ENCODE assay signal across 14 mouse cellular contexts in genomic region chr19:53731761-53732201, GRCm38 (mm10). TPM values are rescaled to one million over a fixed set of nuclear protein-coding genes. Genes with fewer than 3 reads are reported as not detected.
DNase-seq lines count a peak whose midpoint lies in the region; ATAC-seq and TF ChIP-seq lines count a peak whose summit lies in the region.
"Had no signal": no experiment of that assay in that cellular context is flagged by ENCODE, and none has a peak within 500 bp of the region (broad histone marks: within the 10 kb centered on the region; RNA-seq: fewer than 3 reads in every experiment).

No protein-coding gene starts in this region.

- no peak for DNase-seq in heart, postnatal 36 days
- DNase-seq in urinary bladder, postnatal 25 days (ENCODE audit: low spot score) = no peak
- DNase-seq in left cerebral cortex, adult 9 months (ENCODE audit: low spot score in 2 of 2) = no peak
- no peak for DNase-seq in thymus, postnatal 0 days (ENCODE audit: low spot score)
- DNase-seq: cerebellum, adult 18-20 months; kidney, postnatal 4 days; right cerebral cortex, adult 18-20 months had no signal

- H3K27me3 ChIP-seq in heart, embryonic 11.5 days (ENCODE audit: control insufficient read depth, insufficient read depth, low read length) = no peaks in the 10 kb centered on the region
- H3K27me3 ChIP-seq in midbrain, embryonic 12.5 days = no peaks in the 10 kb centered on the region
- H3K27me3 ChIP-seq in midbrain, embryonic 15.5 days (replicated peaks) = no peaks in the 10 kb centered on the region
- H3K27me3 ChIP-seq: forebrain, embryonic 15.5 days had no signal

- H3K27ac ChIP-seq in heart, embryonic 11.5 days (ENCODE audit: low read depth, low read length) = peak overlapping the region; percentile 71
- 0 out of 2 replicates have a peak overlapping the region, but pooled peaks have one; percentile 11 for H3K27ac ChIP-seq in midbrain, embryonic 12.5 days (replicated peaks)
- no peak overlapping the region for H3K27ac ChIP-seq in midbrain, embryonic 15.5 days
- H3K27ac ChIP-seq in embryonic fibroblast, embryonic 13.5 days (ENCODE audit: insufficient read depth, low read length) = peak overlapping the region; percentile 98
- H3K27ac ChIP-seq: forebrain, embryonic 15.5 days had no signal

- H3K4me3 ChIP-seq in heart, embryonic 11.5 days (ENCODE audit: low read depth, low read length) = no peak overlapping the region
- H3K4me3 ChIP-seq in midbrain, embryonic 12.5 days = no peak overlapping the region
- H3K4me3 ChIP-seq in midbrain, embryonic 15.5 days = no peak overlapping the region
- no peak overlapping the region for H3K4me3 ChIP-seq in embryonic fibroblast, embryonic 13.5 days (ENCODE audit: insufficient read depth, low read length)
- H3K4me3 ChIP-seq: forebrain, embryonic 15.5 days had no signal

- no peak for TF ChIP-seq CTCF in embryonic fibroblast, embryonic 13.5 days (IDR thresholded peaks at IDR 0.05; ENCODE audit: borderline replicate concordance, insufficient read depth, low read length)

- H3K9ac ChIP-seq in heart, embryonic 11.5 days (ENCODE audit: low read depth, low read length) = 0 out of 2 replicates have a peak overlapping the region, but pooled peaks have one; percentile 10
- no peak overlapping the region for H3K9ac ChIP-seq in midbrain, embryonic 12.5 days (replicated peaks)
- H3K9ac ChIP-seq in midbrain, embryonic 15.5 days = no peak overlapping the region
- H3K9ac ChIP-seq: forebrain, embryonic 15.5 days had no signal

- WGBS in heart, embryonic 11.5 days (ENCODE audit: insufficient replicate concordance) = 25% methylated on average over 8 of the region's 8 CpGs
- WGBS in midbrain, embryonic 12.5 days = 61% methylated on average over 8 of the region's 8 CpGs
- WGBS in midbrain, embryonic 15.5 days = 68% methylated on average over 8 of the region's 8 CpGs

- TF ChIP-seq POLR2A in embryonic fibroblast, embryonic 13.5 days (IDR thresholded peaks at IDR 0.05; ENCODE audit: low read depth, low read length) = no peak; the same call in 1 of the 2 replicates

- H3K36me3 ChIP-seq in heart, embryonic 11.5 days (ENCODE audit: control insufficient read depth, insufficient read depth, low read length) = no peaks in the 10 kb centered on the region
- no peaks in the 10 kb centered on the region for H3K36me3 ChIP-seq in midbrain, embryonic 12.5 days
- no peaks in the 10 kb centered on the region for H3K36me3 ChIP-seq in midbrain, embryonic 15.5 days (replicated peaks)
- H3K36me3 ChIP-seq: forebrain, embryonic 15.5 days had no signal

- no peak overlapping the region; the same call in none of the 2 replicates for H3K4me2 ChIP-seq in heart, embryonic 11.5 days
- no peak overlapping the region for H3K4me2 ChIP-seq in midbrain, embryonic 12.5 days (replicated peaks)
- H3K4me2 ChIP-seq in midbrain, embryonic 15.5 days = no peak overlapping the region
- H3K4me2 ChIP-seq: forebrain, embryonic 15.5 days had no signal

- peaks cover 48% of the 10 kb centered on the region for H3K4me1 ChIP-seq in heart, embryonic 11.5 days (ENCODE audit: control insufficient read depth, insufficient read depth, low read length)
- no peaks in the 10 kb centered on the region for H3K4me1 ChIP-seq in midbrain, embryonic 12.5 days
- no peaks in the 10 kb centered on the region for H3K4me1 ChIP-seq in midbrain, embryonic 15.5 days
- peaks cover 17% of the 10 kb centered on the region for H3K4me1 ChIP-seq in embryonic fibroblast, embryonic 13.5 days (ENCODE audit: control insufficient read depth, insufficient read depth, low read length)
- H3K4me1 ChIP-seq: forebrain, embryonic 15.5 days had no signal

- intact Hi-C loops in heart, postnatal 36 days (cut with DNase I) = loop anchor here (5.0 kb wide), 1 partner anchor 84 kb away; no protein-coding TSS in a partner anchor

- peak; percentile 31 for ATAC-seq in heart, embryonic 11.5 days (replicated peaks; ENCODE audit: insufficient number of reproducible peaks, low FRiP score, low TSS enrichment)
- ATAC-seq in midbrain, embryonic 12.5 days (ENCODE audit: low FRiP score, low read depth) = no peak
- ATAC-seq in midbrain, embryonic 15.5 days (replicated peaks) = no peak
- ATAC-seq: forebrain, embryonic 15.5 days; hindbrain, embryonic 16.5 days; lung, postnatal 0 days had no signal

- no peaks in the 10 kb centered on the region for H3K9me3 ChIP-seq in heart, embryonic 11.5 days (replicated peaks; ENCODE audit: control insufficient read depth, low read length)
- no peaks in the 10 kb centered on the region for H3K9me3 ChIP-seq in midbrain, embryonic 12.5 days
- no peaks in the 10 kb centered on the region for H3K9me3 ChIP-seq in midbrain, embryonic 15.5 days
- H3K9me3 ChIP-seq: forebrain, embryonic 15.5 days had no signal

RNA-seq across cellular contexts. Expression of gene Rbm20, which starts 54.7 kb away (rescaled TPM):
- polyA plus RNA-seq in heart, embryonic 11.5 days (2014; fragmentation: Nextera tagmentation; extraction: Ambion mirVana) = 25.0 and 36.4 TPM in 2 replicates
- total RNA-seq in heart, postnatal 36 days (2021) = 100 to 1,000 TPM; 216 to 224 TPM
- polyA plus RNA-seq in midbrain, embryonic 12.5 days (2016; fragmentation: Nextera tagmentation; extraction: Ambion mirVana) = 1.3 and 1.9 TPM in 2 replicates
- polyA plus RNA-seq in midbrain, embryonic 15.5 days (2015; fragmentation: Nextera tagmentation; extraction: Ambion mirVana) = 0.87 and 1.0 TPM in 2 replicates
- 1.5 and 2.4 TPM in 2 replicates for polyA plus RNA-seq in embryonic fibroblast, embryonic 13.5 days (2011; ENCODE audit: insufficient read length, low read depth, missing spikeins)
- polyA plus RNA-seq in thymus, postnatal 0 days (2015; fragmentation: Nextera tagmentation; extraction: Ambion mirVana) = 1.7 and 1.8 TPM in 2 replicates
